14 mouse cellular contexts compared by ENCODE assay signal in genomic region chr19:3422981-3423380, GRCm38 (mm10). TPM values are rescaled to one million over a fixed set of nuclear protein-coding genes. Genes with fewer than 3 reads are reported as not detected.
A peak's percentile ranks its signal among the peaks of the same experiment; 100 is the strongest.
DNase-seq lines count a peak whose midpoint lies in the region; ATAC-seq lines count a peak whose summit lies in the region.
"Had no signal": no experiment of that assay in that cellular context is flagged by ENCODE, and none has a peak within 500 bp of the region (broad histone marks: within the 10 kb centered on the region; RNA-seq: fewer than 3 reads in every experiment).

No protein-coding gene starts in this region.

- WGBS in hindbrain, embryonic 10.5 days = 59% methylated on average over 4 of the region's 4 CpGs
- 73% methylated on average over 4 of the region's 4 CpGs for WGBS in hindbrain, embryonic 16.5 days

- 0 out of 2 replicates have a peak overlapping the region, but pooled peaks have one; percentile 12 for H3K27ac ChIP-seq in hindbrain, embryonic 10.5 days
- no peak overlapping the region for H3K27ac ChIP-seq in hindbrain, embryonic 16.5 days (ENCODE audit: low read depth, low read length)
- H3K27ac ChIP-seq: embryonic facial prominence, embryonic 15.5 days; intestine, embryonic 15.5 days; kidney, postnatal 0 days; midbrain, embryonic 15.5 days had no signal

- no peaks in the 10 kb centered on the region for H3K27me3 ChIP-seq in hindbrain, embryonic 10.5 days (ENCODE audit: insufficient read depth, poor library complexity, severe bottlenecking)
- H3K27me3 ChIP-seq in hindbrain, embryonic 16.5 days (replicated peaks; ENCODE audit: control insufficient read depth, insufficient read depth, low read length) = no peaks in the 10 kb centered on the region
- H3K27me3 ChIP-seq: embryonic facial prominence, embryonic 15.5 days; intestine, embryonic 15.5 days; midbrain, embryonic 15.5 days had no signal

- H3K36me3 ChIP-seq in hindbrain, embryonic 10.5 days = no peaks in the 10 kb centered on the region
- no peaks in the 10 kb centered on the region for H3K36me3 ChIP-seq in hindbrain, embryonic 16.5 days (ENCODE audit: control insufficient read depth, insufficient read depth, low read length)
- H3K36me3 ChIP-seq: embryonic facial prominence, embryonic 15.5 days; intestine, embryonic 15.5 days; midbrain, embryonic 15.5 days had no signal

- H3K4me3 ChIP-seq in hindbrain, embryonic 10.5 days = no peak overlapping the region
- H3K4me3 ChIP-seq in hindbrain, embryonic 16.5 days (ENCODE audit: low read length) = no peak overlapping the region
- H3K4me3 ChIP-seq: embryonic facial prominence, embryonic 15.5 days; intestine, embryonic 15.5 days; midbrain, embryonic 15.5 days had no signal

- H3K9ac ChIP-seq in hindbrain, embryonic 16.5 days (ENCODE audit: low read depth, low read length) = no peak overlapping the region
- H3K9ac ChIP-seq: embryonic facial prominence, embryonic 15.5 days; intestine, embryonic 15.5 days; midbrain, embryonic 15.5 days had no signal

- no peak overlapping the region for H3K4me2 ChIP-seq in hindbrain, embryonic 16.5 days (ENCODE audit: low read length)
- H3K4me2 ChIP-seq: embryonic facial prominence, embryonic 15.5 days; intestine, embryonic 15.5 days; midbrain, embryonic 15.5 days had no signal

- H3K4me1 ChIP-seq in hindbrain, embryonic 10.5 days (replicated peaks) = 0 out of 2 replicates have a peak, but pooled peaks cover 11% of the 10 kb centered on the region
- no peaks in the 10 kb centered on the region for H3K4me1 ChIP-seq in hindbrain, embryonic 16.5 days (ENCODE audit: control insufficient read depth, insufficient read depth, low read depth, low read length)
- H3K4me1 ChIP-seq: embryonic facial prominence, embryonic 15.5 days; midbrain, embryonic 15.5 days had no signal

- ATAC-seq in hindbrain, embryonic 16.5 days = no peak
- peak; percentile 96 for ATAC-seq in granulocyte monocyte progenitor cell, adult 5-6 weeks (replicated peaks; ENCODE audit: poor library complexity, severe bottlenecking)
- ATAC-seq: midbrain, embryonic 15.5 days had no signal

- no peak for DNase-seq in hindbrain, embryonic 10.5 days (ENCODE audit: low spot score)
- DNase-seq in 416B (ENCODE audit: low read depth) = peak; percentile 62
- DNase-seq in lung, postnatal 25 days (ENCODE audit: low spot score) = peak; percentile 42
- no peak for DNase-seq in frontal cortex, postnatal 10 days (ENCODE audit: low spot score in 2 of 2)
- DNase-seq in retina, embryonic 14.5 days (ENCODE audit: low spot score) = no peak
- DNase-seq in gastrocnemius, postnatal 4 days (ENCODE audit: low spot score in 2 of 2) = no peak
- DNase-seq: cerebellum, adult 8-10 months had no signal

- H3K9me3 ChIP-seq in hindbrain, embryonic 10.5 days = 0 out of 2 replicates have a peak, but pooled peaks cover 5% of the 10 kb centered on the region
- no peaks in the 10 kb centered on the region for H3K9me3 ChIP-seq in hindbrain, embryonic 16.5 days (ENCODE audit: control insufficient read depth, low read length)
- H3K9me3 ChIP-seq: intestine, embryonic 15.5 days; midbrain, embryonic 15.5 days had no signal

RNA-seq across cellular contexts. Expression of gene Gal, which starts 8.6 kb away (rescaled TPM):
- 1.8 and 4.8 TPM in 2 replicates for polyA plus RNA-seq in hindbrain, embryonic 10.5 days (2016; fragmentation: Nextera tagmentation; extraction: Ambion mirVana)
- polyA plus RNA-seq in hindbrain, embryonic 16.5 days (2015; fragmentation: Nextera tagmentation; extraction: Ambion mirVana) = 24.3 and 25.3 TPM in 2 replicates
- total RNA-seq in granulocyte monocyte progenitor cell, adult 5-6 weeks (2014; fragmentation: Nextera tagmentation) = not detected in 2 replicates
- total RNA-seq in granulocyte monocyte progenitor cell, adult 5-6 weeks (2017) = not detected in 2 replicates
- total RNA-seq in gastrocnemius, postnatal 4 days (2021) = not detected
- polyA plus RNA-seq: C2C12 had no signal

RNA-seq across cellular contexts. Expression of gene Tesmin, which starts 34.3 kb away (rescaled TPM):
- polyA plus RNA-seq in hindbrain, embryonic 10.5 days (2016; fragmentation: Nextera tagmentation; extraction: Ambion mirVana) = 0.22 and 0.39 TPM in 2 replicates
- 0.36 and 0.44 TPM in 2 replicates for polyA plus RNA-seq in hindbrain, embryonic 16.5 days (2015; fragmentation: Nextera tagmentation; extraction: Ambion mirVana)
- 0.71 and 0.96 TPM in 2 replicates for total RNA-seq in granulocyte monocyte progenitor cell, adult 5-6 weeks (2014; fragmentation: Nextera tagmentation)
- total RNA-seq in granulocyte monocyte progenitor cell, adult 5-6 weeks (2017) = 0.88 and 1.1 TPM in 2 replicates
- total RNA-seq in gastrocnemius, postnatal 4 days (2021) = 1 to 10 TPM; 1.1 to 1.3 TPM

Comparison
In these comparisons a context has a peak if more than half of its experiments do, and no peak if none do; other contexts are left out.
1. DNase-seq: peak in 416B (single experiment) and lung, postnatal 25 days (single experiment); none in hindbrain, embryonic 10.5 days (single experiment), frontal cortex, postnatal 10 days (0 of 2), retina, embryonic 14.5 days (single experiment) and gastrocnemius, postnatal 4 days (0 of 2).